Mouse (Mus musculus): ENCODE data around the gene Bicd1. TPM values are rescaled to one million over a fixed set of nuclear protein-coding genes. Genes with fewer than 3 reads are reported as not detected.

Gene Bicd1
- polyA plus RNA-seq, 2 experiments: 0.20 to 0.75 TPM

DNA sequence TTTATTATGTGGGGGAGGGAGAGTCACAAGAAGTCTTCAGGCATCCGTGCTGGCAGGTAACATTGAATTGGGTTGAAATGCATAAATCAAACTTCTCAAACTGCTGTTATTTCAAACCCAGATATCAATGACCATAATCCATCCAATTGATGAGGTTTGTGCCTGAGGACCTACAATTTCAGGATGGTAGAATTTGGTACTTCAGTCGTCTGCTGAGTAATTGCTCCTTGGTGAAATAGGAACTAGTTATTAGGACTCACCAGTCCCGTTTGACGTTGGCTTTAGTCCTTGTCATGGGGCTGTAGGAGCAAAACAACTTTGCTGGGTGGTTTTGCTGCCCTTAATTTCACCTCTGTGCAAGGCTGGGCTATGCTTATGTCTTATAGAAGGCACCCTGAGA is 1.2 kb downstream of the Bicd1 start:
- Histone ChIP-seq H3K36me3 (replicated peaks; ENCODE audit: control insufficient read depth, insufficient read depth, low read depth) (no peaks in the 10 kb centered on the region), H3K27ac (no peak overlapping the region), H3K27me3 (ENCODE audit: control insufficient read depth, insufficient read depth, low read length) (no peaks in the 10 kb centered on the region), H3K9me3 (ENCODE audit: control insufficient read depth, low read length) (no peaks in the 10 kb centered on the region), H3K9ac (replicated peaks) (no peak overlapping the region), H3K4me1 (replicated peaks; ENCODE audit: control insufficient read depth in 2 of 2, insufficient read depth in 2 of 2, low read length in 1 of 2) (peaks cover 0 to 7% of the 10 kb centered on the region in 2 experiments; a peak in 2 of 4 replicates), H3K4me2 (ENCODE audit: low read depth) (peak overlapping the region; percentile 69), H3K4me3 (ENCODE audit: insufficient read depth in 1 of 2, low read depth in 2 of 2, low read length in 2 of 2) (no peak overlapping the region; a peak in 1 of 4 replicates)
- TF ChIP-seq EP300 (IDR thresholded peaks at IDR 0.05; ENCODE audit: low read depth) (no peak), CTCF (IDR thresholded peaks at IDR 0.05; ENCODE audit: low read depth) (no peak)
- 10% methylated on average over 4 of the region's 4 CpGs for WGBS (ENCODE audit: insufficient replicate concordance)
- no peak for DNase-seq (ENCODE audit: low read depth in 3 of 3, low spot score in 3 of 3)
- ATAC-seq (ENCODE audit: insufficient read depth): no peak

DNA sequence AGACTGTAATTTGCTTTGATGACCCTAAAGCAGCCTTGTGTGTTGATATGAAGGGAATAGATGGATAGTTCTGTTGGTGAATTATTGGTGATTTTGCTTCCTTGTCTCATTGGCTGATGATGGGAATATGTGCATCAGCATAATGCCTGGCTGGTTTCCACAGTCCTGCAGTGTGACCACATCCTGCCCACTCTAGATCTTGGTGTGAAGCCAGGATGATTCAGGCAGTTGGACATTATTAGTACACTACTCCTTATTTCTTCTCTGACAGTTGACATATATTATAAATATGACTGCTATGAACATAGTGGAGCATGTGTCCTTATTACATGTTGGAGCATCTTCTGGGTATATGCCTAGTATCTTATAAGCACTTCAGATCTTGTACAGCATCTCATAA is 4.6 kb downstream of the Bicd1 start:
- Histone ChIP-seq H3K4me1 (replicated peaks; ENCODE audit: control insufficient read depth in 2 of 2, insufficient read depth in 2 of 2, low read length in 1 of 2) (peaks cover 0 to 7% of the 10 kb centered on the region in 2 experiments; a peak in 2 of 4 replicates), H3K4me3 (ENCODE audit: insufficient read depth in 1 of 2, low read depth in 2 of 2, low read length in 2 of 2) (no peak overlapping the region), H3K4me2 (ENCODE audit: low read depth) (no peak overlapping the region), H3K36me3 (replicated peaks; ENCODE audit: control insufficient read depth, insufficient read depth, low read depth) (no peaks in the 10 kb centered on the region), H3K27me3 (ENCODE audit: control insufficient read depth, insufficient read depth, low read length) (no peaks in the 10 kb centered on the region), H3K9me3 (ENCODE audit: control insufficient read depth, low read length) (no peaks in the 10 kb centered on the region), H3K9ac (replicated peaks) (no peak overlapping the region), H3K27ac (no peak overlapping the region)
- ATAC-seq (ENCODE audit: insufficient read depth) (no peak), DNase-seq (ENCODE audit: low read depth in 3 of 3, low spot score in 3 of 3) (no peak)
- TF ChIP-seq CTCF (IDR thresholded peaks at IDR 0.05; ENCODE audit: low read depth) (no peak), EP300 (IDR thresholded peaks at IDR 0.05; ENCODE audit: low read depth) (no peak)

DNA sequence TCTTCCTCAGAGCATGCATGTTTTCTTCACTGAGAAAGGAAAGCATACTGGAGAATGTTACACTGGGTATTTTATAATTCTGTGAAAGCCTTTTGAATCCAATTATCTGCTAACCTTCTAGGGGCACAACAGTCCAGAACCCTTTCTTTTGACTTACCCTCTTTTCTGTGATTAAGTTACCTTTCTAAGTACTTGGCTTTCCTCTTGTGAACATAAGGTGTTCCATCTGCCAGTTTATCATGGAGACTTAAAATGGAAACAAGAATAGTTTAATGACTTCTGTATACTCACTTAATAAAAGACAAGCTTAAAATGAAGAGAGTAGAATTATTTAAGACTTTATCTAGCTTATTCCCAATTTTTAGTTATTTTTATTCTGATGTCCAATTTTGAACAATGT is 16.1 kb downstream of the Bicd1 start:
- H3K9me3 ChIP-seq (ENCODE audit: control insufficient read depth, low read length): no peaks in the 10 kb centered on the region
- no peak overlapping the region for H3K27ac ChIP-seq
- H3K4me3 ChIP-seq (ENCODE audit: insufficient read depth in 1 of 2, low read depth in 2 of 2, low read length in 2 of 2): no peak overlapping the region
- H3K4me1 ChIP-seq (replicated peaks; ENCODE audit: control insufficient read depth in 2 of 2, insufficient read depth in 2 of 2, low read length in 1 of 2): no peaks in the 10 kb centered on the region
- DNase-seq (ENCODE audit: low read depth in 3 of 3, low spot score in 3 of 3) (no peak), ATAC-seq (ENCODE audit: insufficient read depth) (no peak)
- H3K36me3 ChIP-seq (replicated peaks; ENCODE audit: control insufficient read depth, insufficient read depth, low read depth): no peaks in the 10 kb centered on the region
- TF ChIP-seq EP300 (IDR thresholded peaks at IDR 0.05; ENCODE audit: low read depth): no peak
- no peak for TF ChIP-seq CTCF (IDR thresholded peaks at IDR 0.05; ENCODE audit: low read depth)
- H3K4me2 ChIP-seq (ENCODE audit: low read depth): no peak overlapping the region
- no peaks in the 10 kb centered on the region for H3K27me3 ChIP-seq (ENCODE audit: control insufficient read depth, insufficient read depth, low read length)
- H3K9ac ChIP-seq (replicated peaks): no peak overlapping the region

DNA sequence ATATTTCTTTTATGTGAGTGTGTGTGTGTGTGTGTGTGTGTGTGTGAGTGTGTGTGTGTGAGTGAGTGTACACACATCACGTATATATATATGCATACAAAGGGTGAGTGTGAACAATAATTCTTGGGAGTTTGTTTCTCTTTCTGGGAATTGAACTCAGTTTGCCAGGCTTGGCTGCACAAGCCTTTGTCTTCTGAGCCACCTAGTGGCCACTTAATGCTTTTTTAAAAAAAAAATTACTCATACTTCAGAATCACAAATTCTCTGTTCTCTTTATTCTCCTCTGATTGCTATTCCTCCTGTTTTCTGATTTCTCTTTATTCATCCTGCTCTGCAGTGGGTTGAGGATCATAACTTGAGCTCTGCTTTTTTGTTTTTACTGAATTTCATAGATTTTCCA is 30.5 kb downstream of the Bicd1 start:
- DNase-seq (ENCODE audit: low read depth in 3 of 3, low spot score in 3 of 3): peak in 1 of 3 experiments; percentile 2
- 29% methylated on average over 1 of the region's 1 CpGs for WGBS (ENCODE audit: insufficient replicate concordance)
- ATAC-seq (ENCODE audit: insufficient read depth): no peak

DNA sequence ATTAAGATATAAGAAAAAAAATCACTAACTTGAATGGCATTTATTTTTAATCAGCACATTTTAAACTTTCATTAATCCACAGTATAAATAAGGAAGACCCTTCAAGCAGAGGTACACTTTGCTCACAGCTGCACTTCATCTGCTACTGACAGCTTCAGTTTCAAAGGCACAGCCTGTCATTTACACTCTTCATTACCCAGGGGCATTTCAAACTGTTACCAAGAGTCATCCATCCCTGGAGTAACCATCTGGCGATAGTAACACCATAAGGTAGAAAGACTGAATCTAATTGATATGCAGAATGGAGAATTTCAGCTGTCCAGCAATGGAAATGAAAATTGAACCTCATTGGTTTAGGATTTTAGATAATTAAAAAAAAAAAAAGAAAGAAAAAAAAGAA is 34.2 kb downstream of the Bicd1 start:
- no peaks in the 10 kb centered on the region for H3K27me3 ChIP-seq (ENCODE audit: control insufficient read depth, insufficient read depth, low read length)
- H3K9ac ChIP-seq (replicated peaks): no peak overlapping the region
- ATAC-seq (ENCODE audit: insufficient read depth) (no peak), DNase-seq (ENCODE audit: low read depth in 3 of 3, low spot score in 3 of 3) (no peak)
- H3K4me2 ChIP-seq (ENCODE audit: low read depth): no peak overlapping the region
- H3K4me3 ChIP-seq (ENCODE audit: insufficient read depth in 1 of 2, low read depth in 2 of 2, low read length in 2 of 2): no peak overlapping the region
- 70% methylated on average over 1 of the region's 1 CpGs for WGBS (ENCODE audit: insufficient replicate concordance)
- no peaks in the 10 kb centered on the region for H3K4me1 ChIP-seq (replicated peaks; ENCODE audit: control insufficient read depth in 2 of 2, insufficient read depth in 2 of 2, low read length in 1 of 2)
- H3K27ac ChIP-seq: no peak overlapping the region
- TF ChIP-seq CTCF (IDR thresholded peaks at IDR 0.05; ENCODE audit: low read depth) (no peak), EP300 (IDR thresholded peaks at IDR 0.05; ENCODE audit: low read depth) (no peak)
- H3K36me3 ChIP-seq (replicated peaks; ENCODE audit: control insufficient read depth, insufficient read depth, low read depth): no peaks in the 10 kb centered on the region
- H3K9me3 ChIP-seq (ENCODE audit: control insufficient read depth, low read length): no peaks in the 10 kb centered on the region

More for the DNA sequence above, 30.5 kb downstream of the Bicd1 start:
- H3K27me3 ChIP-seq (ENCODE audit: control insufficient read depth, insufficient read depth, low read length): no peaks in the 10 kb centered on the region
- TF ChIP-seq CTCF (IDR thresholded peaks at IDR 0.05; ENCODE audit: low read depth) (peak; percentile 26), EP300 (IDR thresholded peaks at IDR 0.05; ENCODE audit: low read depth) (no peak)
- no peaks in the 10 kb centered on the region for H3K4me1 ChIP-seq (replicated peaks; ENCODE audit: control insufficient read depth in 2 of 2, insufficient read depth in 2 of 2, low read length in 1 of 2)
- no peaks in the 10 kb centered on the region for H3K36me3 ChIP-seq (replicated peaks; ENCODE audit: control insufficient read depth, insufficient read depth, low read depth)
- no peak overlapping the region for H3K4me2 ChIP-seq (ENCODE audit: low read depth)
- no peak overlapping the region for H3K4me3 ChIP-seq (ENCODE audit: insufficient read depth in 1 of 2, low read depth in 2 of 2, low read length in 2 of 2)
- H3K9ac ChIP-seq (replicated peaks): no peak overlapping the region
- H3K27ac ChIP-seq: no peak overlapping the region
- H3K9me3 ChIP-seq (ENCODE audit: control insufficient read depth, low read length): no peaks in the 10 kb centered on the region
